Mouse (Mus musculus): ENCODE data around the gene Tspan2.

The Tspan2 gene

GRCm38 (mm10) chr3:102734313-102735030, at the start of gene Tspan2:
Tspan2 (plus strand) TSS chr3:102734529.
- DNase-seq (ENCODE audit: low spot score), result peak; percentile 59

GRCm38 (mm10) chr3:102686861-102687260, 47.5 kb upstream of the Tspan2 start:
- no peak for DNase-seq (ENCODE audit: low spot score)

- DNase-seq (ENCODE audit: low spot score), result no peak
These were observed 46.5 kb upstream of the Tspan2 start for GRCm38 (mm10) chr3:102687852-102688251.

- peak; percentile 74 for DNase-seq (ENCODE audit: low spot score)
These were observed 42.4 kb upstream of the Tspan2 start for GRCm38 (mm10) chr3:102691802-102692484.

- DNase-seq (ENCODE audit: low spot score), result no peak
These were observed 41.5 kb upstream of the Tspan2 start for GRCm38 (mm10) chr3:102692758-102693325.

GRCm38 (mm10) chr3:102698127-102698526, 36.2 kb upstream of the Tspan2 start:
- no peak for DNase-seq (ENCODE audit: low spot score)

GRCm38 (mm10) chr3:102701303-102701702, 33.0 kb upstream of the Tspan2 start:
- no peak for DNase-seq (ENCODE audit: low spot score)

- peak; percentile 34 for DNase-seq (ENCODE audit: low spot score)
These were observed 32.3 kb upstream of the Tspan2 start for GRCm38 (mm10) chr3:102701902-102702544.

GRCm38 (mm10) chr3:102704001-102704401, 30.3 kb upstream of the Tspan2 start:
- no peak for DNase-seq (ENCODE audit: low spot score)

- DNase-seq (ENCODE audit: low spot score), result no peak
These were observed 25.7 kb upstream of the Tspan2 start for GRCm38 (mm10) chr3:102708599-102708998.

GRCm38 (mm10) chr3:102715066-102715584, 19.2 kb upstream of the Tspan2 start:
- peak; percentile 84 for DNase-seq (ENCODE audit: low spot score)

GRCm38 (mm10) chr3:102715839-102716238, 18.5 kb upstream of the Tspan2 start:
- DNase-seq (ENCODE audit: low spot score), result no peak

- no peak for DNase-seq (ENCODE audit: low spot score)
These were observed 16.6 kb upstream of the Tspan2 start for GRCm38 (mm10) chr3:102717586-102718285.

GRCm38 (mm10) chr3:102723154-102723553, 11.2 kb upstream of the Tspan2 start:
- no peak for DNase-seq (ENCODE audit: low spot score)

- DNase-seq (ENCODE audit: low spot score), result peak; percentile 59
These were observed 10.3 kb upstream of the Tspan2 start for GRCm38 (mm10) chr3:102723841-102724570.

- DNase-seq (ENCODE audit: low spot score), result no peak
These were observed 9.4 kb upstream of the Tspan2 start for GRCm38 (mm10) chr3:102724798-102725459.

GRCm38 (mm10) chr3:102729416-102729815, 4.9 kb upstream of the Tspan2 start:
- no peak for DNase-seq (ENCODE audit: low spot score)

- no peak for DNase-seq (ENCODE audit: low spot score)
These were observed 3.2 kb upstream of the Tspan2 start for GRCm38 (mm10) chr3:102731112-102731511.

GRCm38 (mm10) chr3:102732619-102733018, 1.7 kb upstream of the Tspan2 start:
- no peak for DNase-seq (ENCODE audit: low spot score)

GRCm38 (mm10) chr3:102733050-102733449, 1.3 kb upstream of the Tspan2 start:
- DNase-seq (ENCODE audit: low spot score), result no peak

GRCm38 (mm10) chr3:102733936-102734312, 405 bp upstream of the Tspan2 start:
- no peak for DNase-seq (ENCODE audit: low spot score)
